Mouse (Mus musculus): ENCODE measurements at regions not wholly inside any gene's neighbourhood (a gene's known extent, or its start where the extent isn't known, plus 50 kb on each side); places are given as distances from the start of the nearest gene placed in this dataset.

DNA sequence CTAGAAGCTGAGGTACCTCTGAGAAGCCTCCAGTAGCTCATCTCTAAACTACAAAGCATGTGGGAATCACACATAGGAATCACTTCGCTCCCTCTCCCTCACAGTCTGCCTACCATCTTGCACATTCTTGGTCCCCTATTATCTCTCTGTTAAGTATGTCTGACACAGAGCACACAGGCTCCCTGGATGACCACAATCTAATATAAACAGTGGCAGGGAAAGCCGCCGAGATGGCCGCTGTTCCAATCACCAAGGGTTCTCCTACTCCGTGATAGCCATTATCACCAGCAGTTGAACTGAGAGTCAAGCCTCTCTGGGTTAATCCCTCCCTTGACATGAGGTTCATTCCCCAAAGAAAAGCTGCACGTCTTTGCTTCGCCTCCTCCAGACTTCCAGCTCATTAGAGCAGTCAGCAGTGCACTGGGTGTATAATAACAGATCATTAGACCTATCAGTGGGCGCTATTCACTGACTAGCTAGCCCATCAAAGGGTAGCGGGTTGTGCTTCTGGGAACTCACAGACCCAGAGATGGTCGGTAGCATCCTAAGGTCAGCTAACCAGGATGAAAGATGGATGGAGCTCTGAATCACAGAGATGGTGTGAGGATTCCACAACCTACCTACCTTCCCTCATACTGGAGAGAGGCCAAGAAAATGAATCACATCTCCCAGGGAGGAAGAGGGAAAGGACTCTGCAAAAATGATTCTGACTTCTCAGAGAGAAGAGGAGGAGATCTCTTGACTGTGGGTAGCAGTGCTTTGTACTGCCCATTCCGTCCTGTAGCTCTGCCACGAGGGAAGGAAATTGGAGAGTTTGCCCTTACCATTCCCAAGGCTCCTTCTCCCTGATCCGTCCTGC is 130.9 kb downstream of the Hs3st3b1 start:
- H3K4me2 ChIP-seq: no peak overlapping the region
- no peaks in the 10 kb centered on the region for H3K9me3 ChIP-seq
- 27% methylated on average over 13 of the region's 13 CpGs for WGBS
- no peak overlapping the region for H3K9ac ChIP-seq
- peak; percentile 36; the same call in 1 of the 2 replicates for ATAC-seq (ENCODE audit: low FRiP score)
- peaks cover 30% of the 10 kb centered on the region for H3K27me3 ChIP-seq
- H3K36me3 ChIP-seq (replicated peaks): no peaks in the 10 kb centered on the region
- H3K4me1 ChIP-seq: peaks cover 8% of the 10 kb centered on the region
- H3K4me3 ChIP-seq (replicated peaks): no peak overlapping the region
- no peak overlapping the region; the same call in 1 of the 2 replicates for H3K27ac ChIP-seq

DNA sequence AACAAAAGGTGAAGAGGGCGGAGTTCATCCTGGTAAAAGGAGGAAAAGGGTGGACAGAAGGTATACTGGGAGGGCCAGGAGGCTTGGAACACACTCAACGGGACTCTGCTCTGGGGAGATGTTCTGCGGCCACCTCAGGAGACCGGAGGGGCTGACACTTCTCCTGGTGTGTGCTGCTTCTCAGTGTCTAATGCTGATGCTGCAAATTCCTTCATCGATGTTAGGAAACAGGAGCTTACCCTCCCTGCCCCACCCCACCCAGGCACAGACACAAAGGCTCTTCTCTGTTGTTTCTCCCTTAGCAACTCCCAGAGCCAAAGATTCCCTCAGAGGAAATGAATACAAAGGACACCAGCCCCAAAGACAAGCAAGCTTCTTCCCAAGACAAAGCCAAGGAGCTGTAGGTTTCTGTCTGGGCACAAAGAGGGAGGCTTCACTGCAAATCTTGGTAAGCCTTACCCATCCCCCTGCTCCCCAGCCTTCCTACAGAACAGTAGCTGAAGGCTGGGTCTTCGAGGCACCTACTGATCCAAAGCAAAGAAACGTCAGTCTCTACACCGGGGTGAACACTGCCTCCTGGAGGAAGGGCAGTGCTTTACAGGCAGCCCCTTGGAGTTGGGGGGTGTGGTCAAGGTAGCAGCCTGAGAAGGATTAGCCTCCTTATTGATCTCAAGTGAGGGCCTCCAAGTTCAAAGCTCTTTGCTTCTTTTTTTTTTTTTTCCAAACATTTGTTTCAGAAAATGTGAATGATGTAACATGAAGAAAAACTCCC is 128.2 kb downstream of the Hs3st3b1 start:
- Histone ChIP-seq H3K27me3 (peaks cover 16% of the 10 kb centered on the region), H3K27ac (no peak overlapping the region), H3K36me3 (replicated peaks) (no peaks in the 10 kb centered on the region), H3K4me3 (replicated peaks) (no peak overlapping the region), H3K9ac (no peak overlapping the region), H3K4me2 (no peak overlapping the region), H3K9me3 (no peaks in the 10 kb centered on the region), H3K4me1 (peaks cover 8% of the 10 kb centered on the region)
- no peak for ATAC-seq (ENCODE audit: low FRiP score)
- WGBS: 80% methylated on average over 8 of the region's 8 CpGs

DNA sequence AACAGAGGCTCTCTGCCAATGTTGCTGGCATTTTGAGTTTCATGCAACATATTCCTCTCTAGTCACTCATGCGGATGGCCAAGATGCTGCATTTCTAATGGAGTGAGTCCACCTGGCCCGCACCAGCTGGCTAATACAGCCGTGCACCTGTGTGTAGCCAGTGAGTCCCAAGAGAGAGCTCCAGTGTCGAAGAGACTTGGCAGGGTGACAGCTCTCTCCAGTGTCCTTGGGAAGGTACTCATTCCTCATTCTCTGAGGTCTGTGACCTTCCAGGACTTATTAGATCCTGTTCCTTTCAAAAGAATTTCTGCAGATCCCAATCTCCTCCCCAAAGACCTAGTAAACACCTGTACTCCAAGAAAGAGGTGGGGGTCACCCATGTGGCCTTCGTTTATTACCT is 109.9 kb downstream of the Hs3st3b1 start:
- ATAC-seq (ENCODE audit: low FRiP score): no peak
- H3K27me3 ChIP-seq: no peaks in the 10 kb centered on the region
- H3K9ac ChIP-seq: no peak overlapping the region
- no peaks in the 10 kb centered on the region for H3K4me1 ChIP-seq
- H3K36me3 ChIP-seq (replicated peaks): no peaks in the 10 kb centered on the region
- H3K4me3 ChIP-seq (replicated peaks): no peak overlapping the region
- no peak overlapping the region for H3K27ac ChIP-seq
- 87% methylated on average over 5 of the region's 5 CpGs for WGBS
- no peak overlapping the region for H3K4me2 ChIP-seq
- H3K9me3 ChIP-seq: no peaks in the 10 kb centered on the region

DNA sequence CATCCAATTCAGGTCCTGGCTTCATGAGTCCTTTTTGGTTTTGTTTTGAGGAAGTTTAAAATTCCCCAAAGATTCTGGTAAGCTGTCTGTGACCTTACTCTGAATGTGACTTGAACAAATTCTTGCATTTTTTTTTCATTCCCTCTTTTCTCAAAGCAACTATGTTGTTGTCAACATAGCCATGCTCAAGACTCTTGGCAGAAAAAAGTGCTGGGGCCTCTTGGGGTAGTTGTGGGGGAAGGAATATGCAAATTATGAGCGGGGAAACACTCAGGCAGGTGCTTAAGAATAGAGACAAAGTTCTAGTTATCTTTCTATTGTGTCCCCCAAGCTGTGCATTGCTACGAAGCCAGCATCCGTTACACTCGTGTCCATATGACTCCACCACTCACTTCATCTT is 99.2 kb downstream of the Hs3st3b1 start:
- no peak overlapping the region for H3K9ac ChIP-seq
- 0 out of 2 replicates have a peak, but pooled peaks cover 3% of the 10 kb centered on the region for H3K27me3 ChIP-seq
- no peaks in the 10 kb centered on the region for H3K36me3 ChIP-seq (replicated peaks)
- WGBS: 79% methylated on average over 4 of the region's 4 CpGs
- no peak overlapping the region for H3K4me3 ChIP-seq (replicated peaks)
- no peak for ATAC-seq (ENCODE audit: low FRiP score)
- H3K27ac ChIP-seq: no peak overlapping the region
- H3K9me3 ChIP-seq: no peaks in the 10 kb centered on the region
- H3K4me1 ChIP-seq: no peaks in the 10 kb centered on the region
- no peak overlapping the region for H3K4me2 ChIP-seq

DNA sequence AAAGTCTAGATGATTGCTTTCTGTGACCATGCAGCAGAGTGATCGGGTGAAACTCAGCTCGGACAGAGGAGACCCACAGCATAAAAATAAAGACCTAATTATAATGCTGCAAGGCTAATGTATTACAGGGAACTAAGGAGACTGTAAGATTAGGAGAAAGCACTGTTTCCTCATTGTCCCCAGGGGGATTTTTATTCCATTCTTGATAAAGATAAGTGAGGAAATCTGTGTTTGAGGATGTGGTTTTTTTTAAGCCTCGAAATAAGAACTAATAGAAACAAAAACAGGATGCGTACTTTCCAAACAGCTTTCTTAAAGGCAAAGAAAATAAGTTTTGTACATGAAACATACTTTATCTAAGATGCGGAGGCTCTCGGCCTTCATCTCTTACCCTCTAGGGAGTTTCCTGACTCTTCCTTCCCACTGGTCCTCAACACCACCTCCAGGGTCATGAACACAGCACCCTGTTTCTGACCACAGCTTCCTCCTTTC is 94.8 kb downstream of the Hs3st3b1 start:
- WGBS: 84% methylated on average over 6 of the region's 6 CpGs
- Histone ChIP-seq H3K9ac (no peak overlapping the region), H3K27ac (no peak overlapping the region), H3K36me3 (replicated peaks) (no peaks in the 10 kb centered on the region), H3K4me1 (no peaks in the 10 kb centered on the region), H3K27me3 (0 out of 2 replicates have a peak, but pooled peaks cover 3% of the 10 kb centered on the region), H3K4me2 (no peak overlapping the region), H3K9me3 (no peaks in the 10 kb centered on the region), H3K4me3 (replicated peaks) (no peak overlapping the region)
- ATAC-seq (ENCODE audit: low FRiP score): no peak

DNA sequence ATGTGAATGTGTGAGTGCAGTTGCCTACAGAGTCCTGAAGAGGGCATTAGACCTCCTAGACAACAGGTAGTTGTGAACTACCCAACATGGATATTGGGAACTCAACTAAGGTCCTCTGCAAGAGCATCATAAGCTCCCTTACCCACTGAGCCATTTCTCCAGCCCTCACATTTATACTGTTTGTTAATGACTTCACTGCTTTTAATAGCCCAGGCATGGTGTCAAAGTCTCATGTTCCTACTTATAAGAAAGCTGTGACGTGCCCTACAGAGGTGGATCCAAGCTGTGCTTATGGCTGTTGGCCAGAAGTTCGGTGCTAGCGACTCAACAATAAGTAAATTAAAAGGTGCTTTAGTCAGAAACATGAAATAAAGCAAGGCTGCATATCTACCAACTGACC is 88.6 kb downstream of the Hs3st3b1 start:
- Histone ChIP-seq H3K9me3 (no peaks in the 10 kb centered on the region), H3K9ac (no peak overlapping the region), H3K27ac (no peak overlapping the region), H3K27me3 (no peaks in the 10 kb centered on the region), H3K4me3 (replicated peaks) (no peak overlapping the region), H3K4me1 (peaks cover 5% of the 10 kb centered on the region; the same call in 1 of the 2 replicates), H3K4me2 (no peak overlapping the region), H3K36me3 (replicated peaks) (no peaks in the 10 kb centered on the region)
- ATAC-seq (ENCODE audit: low FRiP score): no peak
- WGBS: 91% methylated on average over 3 of the region's 3 CpGs

DNA sequence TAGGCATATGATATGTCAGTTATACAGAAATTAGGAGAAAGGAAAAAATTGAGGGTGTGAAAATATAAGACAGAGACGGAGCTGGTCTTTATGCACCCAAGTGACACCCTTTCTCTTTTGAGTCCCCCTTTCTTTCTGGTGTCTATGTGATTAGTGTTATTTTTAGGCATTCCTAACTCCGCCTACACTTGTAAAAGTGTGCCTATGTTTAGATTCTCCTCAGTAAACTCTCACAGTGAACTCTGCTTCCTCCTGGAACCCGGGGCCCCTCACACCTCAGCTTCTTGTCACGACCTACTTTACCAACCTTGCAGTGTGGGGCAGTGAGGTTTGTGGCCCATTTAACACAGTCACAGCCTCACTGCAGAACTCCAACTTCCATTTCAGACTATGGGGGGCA is 88.0 kb downstream of the Hs3st3b1 start:
- H3K4me2 ChIP-seq: no peak overlapping the region
- H3K27me3 ChIP-seq: no peaks in the 10 kb centered on the region
- WGBS: 87% methylated on average over 4 of the region's 4 CpGs
- ATAC-seq (ENCODE audit: low FRiP score): no peak
- H3K9ac ChIP-seq: no peak overlapping the region
- H3K36me3 ChIP-seq (replicated peaks): no peaks in the 10 kb centered on the region
- no peaks in the 10 kb centered on the region for H3K9me3 ChIP-seq
- H3K4me1 ChIP-seq: peaks cover 5% of the 10 kb centered on the region; the same call in 1 of the 2 replicates
- H3K4me3 ChIP-seq (replicated peaks): no peak overlapping the region
- no peak overlapping the region for H3K27ac ChIP-seq

DNA sequence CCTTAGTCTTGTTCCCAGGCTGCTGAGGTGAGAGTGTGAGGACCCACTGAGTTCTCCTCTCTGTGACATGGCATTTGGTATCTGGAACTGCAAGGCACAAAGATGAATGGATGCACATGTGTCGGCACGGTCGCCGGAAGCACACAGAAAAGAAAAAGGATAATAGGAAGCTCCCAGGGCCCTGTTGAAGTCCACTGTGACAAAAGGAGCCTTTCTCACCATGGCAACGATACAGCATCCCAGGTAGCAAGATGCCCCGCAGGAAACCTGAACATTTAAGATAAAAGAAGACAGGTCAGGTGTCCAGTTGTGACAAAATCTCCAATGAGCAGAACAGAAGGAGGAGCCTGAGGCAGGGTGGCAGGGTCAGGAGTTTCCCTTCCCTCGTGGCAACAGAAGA is 87.5 kb downstream of the Hs3st3b1 start:
- no peaks in the 10 kb centered on the region for H3K36me3 ChIP-seq (replicated peaks)
- 56% methylated on average over 7 of the region's 7 CpGs for WGBS
- no peak for ATAC-seq (ENCODE audit: low FRiP score)
- H3K9ac ChIP-seq: no peak overlapping the region
- peaks cover 5% of the 10 kb centered on the region; the same call in 1 of the 2 replicates for H3K4me1 ChIP-seq
- no peak overlapping the region for H3K4me2 ChIP-seq
- H3K27ac ChIP-seq: no peak overlapping the region
- H3K27me3 ChIP-seq: no peaks in the 10 kb centered on the region
- no peak overlapping the region for H3K4me3 ChIP-seq (replicated peaks)
- no peaks in the 10 kb centered on the region for H3K9me3 ChIP-seq
